Mouse (Mus musculus) cerebellum, adult 18-20 months (tissue): ENCODE results near the gene Prrx2.
"Not testable (repeated sequence)": the region's sequence is repeated elsewhere in the genome, so short reads cannot be mapped to it uniquely, and the experiment has no call there.

Experiments used
- DNase-seq, 2 experiments: peaks; one replicate each; pipeline ENCODE4 v3.0.0; 2021

The Prrx2 gene

DNA sequence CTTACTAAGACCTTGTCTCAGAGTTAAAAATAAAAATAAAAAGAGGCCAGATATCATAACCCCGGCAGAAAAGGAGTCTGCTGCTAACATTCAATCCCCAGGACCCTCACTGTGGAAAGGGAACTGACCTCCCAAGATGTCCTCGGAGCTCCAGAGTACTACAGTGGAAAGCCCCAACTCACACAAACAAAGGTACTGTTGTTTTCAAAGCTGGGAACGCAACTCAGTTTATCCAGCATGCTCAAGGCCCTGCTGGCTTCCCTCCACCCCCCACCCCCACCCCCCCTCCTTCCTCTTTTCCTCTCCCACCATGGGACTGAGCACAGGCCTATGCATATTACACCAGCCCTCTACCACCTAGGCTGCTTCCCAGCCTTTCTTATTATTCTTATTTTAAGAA, 80.1 kb downstream of the Prrx2 start:
- DNase-seq: no peak

GRCm38 (mm10) chr2:30915376-30915775, 80.6 kb downstream of the Prrx2 start:
- DNase-seq: no peak

DNA sequence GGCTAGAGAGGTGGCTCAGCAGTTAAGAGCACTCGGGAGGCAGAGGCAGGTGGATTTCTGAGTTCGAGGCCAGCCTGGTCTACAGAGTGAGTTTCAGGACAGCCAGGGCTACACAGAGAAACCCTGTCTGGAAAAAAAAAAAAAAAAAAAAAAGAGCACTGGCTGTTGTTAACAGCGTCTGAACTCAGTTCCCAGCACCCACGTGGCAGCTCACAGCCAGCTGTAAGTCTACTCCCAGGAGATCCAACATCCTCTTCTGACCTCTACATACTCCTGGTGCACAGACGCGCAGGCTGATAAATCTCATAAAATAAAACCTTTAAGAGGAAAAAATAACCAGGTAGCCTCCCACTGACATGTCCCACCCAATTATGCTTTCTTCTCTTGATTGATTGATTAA, 81.2 kb downstream of the Prrx2 start:
- not testable (repeated sequence) for DNase-seq

DNA sequence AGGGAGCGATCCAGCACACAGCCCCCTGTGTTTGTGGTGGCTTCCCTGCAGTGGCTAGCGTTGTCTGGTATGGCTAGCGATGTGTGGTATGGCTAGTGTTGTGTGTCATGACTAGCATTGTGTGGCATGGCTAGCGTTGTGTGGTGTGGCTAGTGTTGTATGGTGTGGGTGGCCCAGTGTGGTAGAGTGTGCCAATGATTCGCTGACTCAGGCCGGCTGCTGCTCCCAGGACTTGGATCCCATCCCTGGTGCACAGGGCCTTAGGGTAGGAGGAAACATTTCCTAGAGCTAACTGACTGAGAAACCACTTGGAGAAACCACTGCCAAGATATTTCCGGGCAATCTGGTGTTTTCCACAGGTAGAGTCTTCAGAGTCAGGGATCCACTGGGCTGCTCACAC, 82.9 kb downstream of the Prrx2 start:
- DNase-seq: no peak

- DNase-seq: no peak
Measured at GRCm38 (mm10) chr2:30918126-30918525, 83.4 kb downstream of the Prrx2 start.

- no peak for DNase-seq
Measured at GRCm38 (mm10) chr2:30918780-30919329, 84.1 kb downstream of the Prrx2 start.

GRCm38 (mm10) chr2:30920216-30920615, 85.4 kb downstream of the Prrx2 start:
- DNase-seq: no peak

GRCm38 (mm10) chr2:30923099-30923498, 88.3 kb downstream of the Prrx2 start:
- no peak for DNase-seq

- DNase-seq: no peak
Measured at GRCm38 (mm10) chr2:30925181-30925580, 90.4 kb downstream of the Prrx2 start.

GRCm38 (mm10) chr2:30926381-30926780, 91.6 kb downstream of the Prrx2 start:
- DNase-seq: no peak

DNA sequence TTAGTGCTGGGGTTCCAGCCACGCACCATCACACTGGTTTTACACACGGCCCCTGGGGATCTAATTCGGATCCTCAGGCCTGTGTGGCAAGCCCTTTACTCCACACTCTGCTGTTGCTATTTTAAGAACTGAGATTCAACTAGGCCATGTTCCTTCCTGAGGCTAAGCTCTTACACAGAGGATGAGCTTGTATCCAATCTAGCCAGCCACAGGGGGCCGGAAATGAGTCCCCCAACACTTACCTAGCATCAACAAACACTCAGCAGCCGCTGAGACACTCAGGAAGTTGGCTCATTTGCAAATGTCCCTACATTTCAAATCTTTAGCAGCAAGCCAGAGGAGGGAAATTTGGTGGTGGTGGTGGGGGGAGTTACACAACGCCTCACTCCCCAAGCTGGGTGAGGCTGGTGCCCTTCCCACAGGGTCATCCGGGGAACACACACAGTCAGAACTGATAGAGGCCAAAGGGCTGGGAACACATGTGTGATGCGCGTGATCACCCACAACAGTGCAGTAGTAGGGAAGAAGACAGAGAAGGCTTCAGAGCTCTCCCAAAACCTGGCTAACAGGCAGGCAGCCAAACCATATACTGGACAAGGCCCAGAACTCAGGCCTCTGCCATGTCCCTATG, 92.5 kb downstream of the Prrx2 start:
- DNase-seq: peak in 1 of 2 experiments; percentile 13

DNA sequence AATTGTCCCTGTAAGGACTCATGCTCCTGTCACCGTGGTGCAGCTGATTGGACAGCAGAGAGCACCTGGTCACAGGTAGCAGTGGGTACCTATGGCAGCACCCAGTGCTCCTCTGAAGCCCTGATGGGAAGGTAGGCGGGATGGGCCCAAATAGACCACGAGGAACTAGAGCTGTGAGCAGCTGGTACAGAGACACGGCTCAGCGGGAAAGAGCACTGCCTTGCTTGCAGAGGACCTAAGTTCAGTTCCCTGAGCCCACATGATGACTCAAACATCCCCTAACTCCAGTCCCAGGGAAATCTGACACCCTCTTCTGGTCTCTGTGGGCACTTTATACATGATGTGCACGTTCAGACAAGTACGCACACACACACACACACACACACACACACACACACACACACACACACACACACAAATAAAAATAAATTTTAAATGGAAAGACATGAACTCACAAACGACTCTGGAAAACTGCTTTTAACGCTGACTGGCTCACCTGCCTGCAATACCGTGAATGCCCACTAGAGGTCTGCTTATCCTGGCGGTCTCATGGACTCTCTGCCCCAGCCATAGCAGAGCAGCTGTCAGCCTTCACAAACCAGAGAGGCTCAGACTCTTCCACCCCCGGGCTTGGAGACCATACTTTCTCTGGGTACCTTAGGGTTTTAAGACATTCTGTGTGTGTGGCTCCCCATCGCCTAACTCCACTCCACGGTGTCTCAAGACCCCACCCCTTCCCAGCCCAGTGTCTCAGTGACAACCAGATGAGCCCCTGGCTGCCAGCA, 93.3 kb downstream of the Prrx2 start:
- DNase-seq: peak; percentile 87

- no peak for DNase-seq
Measured at GRCm38 (mm10) chr2:30928893-30929482, 94.2 kb downstream of the Prrx2 start.

- DNase-seq: peak; percentile 84 to 87
Measured at GRCm38 (mm10) chr2:30929483-30930045, 94.8 kb downstream of the Prrx2 start, which contains the start of gene Ptges. Gene Ptges, minus strand, starts transcription at chr2:30929863.

DNA sequence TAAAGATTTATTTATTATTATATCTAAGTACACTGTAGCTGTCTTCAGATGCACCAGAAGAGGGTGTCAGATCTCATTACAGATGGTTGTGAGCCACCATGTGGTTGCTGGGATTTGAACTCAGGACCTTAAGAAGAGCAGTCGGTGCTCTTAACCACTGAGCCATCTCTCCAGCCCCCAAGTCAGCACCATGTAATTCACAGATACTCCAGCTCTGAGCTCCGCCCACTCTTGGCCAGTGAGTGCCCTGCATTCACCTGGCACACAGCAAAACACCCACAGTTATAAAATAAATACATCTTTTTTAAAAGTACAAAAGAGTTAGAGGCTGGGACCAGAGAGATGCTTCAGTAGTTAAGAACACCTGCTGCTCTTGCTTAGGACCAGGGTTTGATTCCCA, 96.1 kb downstream of the Prrx2 start:
- not testable (repeated sequence) for DNase-seq
